Mouse (Mus musculus) forebrain, embryonic 14.5 days (tissue): ENCODE data around the gene Pdcd1lg2. TPM values are rescaled to one million over a fixed set of nuclear protein-coding genes. Genes with fewer than 3 reads are reported as not detected.

Experiments
- ATAC-seq: fragments of 200-750 bp; cut with Nextera tagmentation; 2 replicates; pipeline ENCODE4 v1.8.0; 2017; ENCODE audit warnings: mild to moderate bottlenecking, moderate library complexity
- DNase-seq: peaks from one replicate; pipeline ENCODE4 v3.0.0-alpha.2; 2015; ENCODE audit warnings: low spot score
- H3K27ac ChIP-seq: fragments of 300-500 bp; sonication (generic); 2 replicates; pipeline ENCODE4 v1.5.1; 2014; ENCODE audit warnings: low read depth, mild to moderate bottlenecking, control low read depth, low read length, moderate library complexity
- H3K27me3 ChIP-seq: fragments of 300-500 bp; sonication (generic); replicated peaks from 2 replicates; pipeline ENCODE4 v1.6.1; 2014; ENCODE audit warnings: low read length, control low read depth, mixed read lengths; ENCODE audit not compliant: control insufficient read depth, insufficient read depth
- H3K36me3 ChIP-seq: fragments of 300-500 bp; sonication (generic); 2 replicates; pipeline ENCODE4 v1.6.1; 2014; ENCODE audit warnings: low read length, control low read depth; ENCODE audit not compliant: control insufficient read depth, insufficient read depth
- H3K4me1 ChIP-seq: fragments of 300-500 bp; sonication (generic); 2 replicates; pipeline ENCODE4 v1.6.1; 2014; ENCODE audit warnings: antibody characterized with exemption, low read length, control low read depth; ENCODE audit not compliant: control insufficient read depth, insufficient read depth
- H3K4me2 ChIP-seq: fragments of 300-500 bp; sonication (generic); 2 replicates; pipeline ENCODE4 v1.6.1; 2014; ENCODE audit warnings: mild to moderate bottlenecking, control low read depth, low read length
- H3K4me3 ChIP-seq: fragments of 300-500 bp; sonication (generic); 2 replicates; pipeline ENCODE4 v1.5.1; 2014; ENCODE audit warnings: low read depth, low read length, control low read depth
- H3K9ac ChIP-seq: fragments of 300-500 bp; sonication (generic); 2 replicates; pipeline ENCODE4 v1.6.1; 2014; ENCODE audit warnings: mild to moderate bottlenecking, low read length, control low read depth, moderate library complexity
- H3K9me3 ChIP-seq: fragments of 300-500 bp; sonication (generic); replicated peaks from 2 replicates; pipeline ENCODE4 v1.6.1; 2016; ENCODE audit warnings: low read length, control low read depth, mixed read lengths; ENCODE audit not compliant: control insufficient read depth
- WGBS: fragments of 180-500 bp; shearing (Covaris S2); extraction: QIAGEN DNeasy Blood & Tissue Kit; methylation state at CpG from one replicate; pipeline ENCODE4 v1.1.7; 2014; 5-methylcytosine and 5-hydroxymethylcytosine counted together
- polyA plus RNA-seq: library from polyadenylated mRNA; unstranded; fragments of >200 nt; fragmentation: Nextera tagmentation; extraction: Ambion mirVana; gene quantifications from 2 replicates; pipeline ENCODE4 v1.2.1, GENCODE M21; 2014

The Pdcd1lg2 gene
- not detected in 2 replicates for polyA plus RNA-seq

DNA sequence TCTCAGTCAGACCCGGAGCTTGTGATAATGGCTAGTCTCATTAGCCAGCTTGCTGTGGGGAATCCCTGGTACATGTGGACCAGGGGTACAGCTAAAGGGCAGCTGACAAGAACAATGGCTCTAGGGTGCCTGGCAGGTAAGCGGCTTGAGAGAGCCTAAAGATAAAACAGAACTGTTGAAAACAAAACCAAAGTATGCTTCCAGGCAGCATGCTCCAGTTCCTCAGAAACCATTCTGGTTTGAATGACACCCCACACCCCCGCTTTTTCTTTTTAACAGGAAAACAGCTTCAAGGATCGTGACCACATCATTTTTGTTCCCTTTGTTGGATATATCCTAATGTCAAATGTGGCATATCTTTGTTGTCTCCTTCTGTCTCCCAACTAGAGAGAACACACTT lies at the start of gene Pdcd1lg2:
TSS of gene Pdcd1lg2 (plus strand) at position 301 of the 400 bp plus-strand sequence.
- no peak within 1 kb of the TSS for H3K4me3 ChIP-seq
- ATAC-seq, result no peak
- WGBS, result 76% methylated on average over 4 of the region's 4 CpGs

GRCm38 (mm10) chr19:29361468-29362130 lies 49.1 kb upstream of the Pdcd1lg2 start:
- Histone ChIP-seq H3K4me3 (peak overlapping the region; percentile 47), H3K27ac (no peak overlapping the region; the same call in 1 of the 2 replicates), H3K9me3 (no peaks in the 10 kb centered on the region), H3K4me2 (peak overlapping the region; percentile 62), H3K36me3 (peaks cover 23% of the 10 kb centered on the region; the same call in 1 of the 2 replicates), H3K4me1 (peaks cover 15% of the 10 kb centered on the region), H3K27me3 (no peaks in the 10 kb centered on the region), H3K9ac (peak overlapping the region; percentile 71)
- peak; percentile 97 for DNase-seq
- ATAC-seq, result peak; percentile 100
- 2% methylated on average over 33 of the region's 33 CpGs for WGBS

More for the DNA sequence above, at the start of gene Pdcd1lg2:
- H3K36me3 ChIP-seq, result no peaks in the 10 kb centered on the region
- no peaks in the 10 kb centered on the region; the same call in 1 of the 2 replicates for H3K4me1 ChIP-seq
- H3K9ac ChIP-seq, result no peak within 1 kb of the TSS
- H3K27me3 ChIP-seq, result no peaks in the 10 kb centered on the region
- H3K9me3 ChIP-seq, result no peaks in the 10 kb centered on the region
- no peak within 1 kb of the TSS for H3K27ac ChIP-seq
- DNase-seq, result no peak
- no peak within 1 kb of the TSS for H3K4me2 ChIP-seq

DNA sequence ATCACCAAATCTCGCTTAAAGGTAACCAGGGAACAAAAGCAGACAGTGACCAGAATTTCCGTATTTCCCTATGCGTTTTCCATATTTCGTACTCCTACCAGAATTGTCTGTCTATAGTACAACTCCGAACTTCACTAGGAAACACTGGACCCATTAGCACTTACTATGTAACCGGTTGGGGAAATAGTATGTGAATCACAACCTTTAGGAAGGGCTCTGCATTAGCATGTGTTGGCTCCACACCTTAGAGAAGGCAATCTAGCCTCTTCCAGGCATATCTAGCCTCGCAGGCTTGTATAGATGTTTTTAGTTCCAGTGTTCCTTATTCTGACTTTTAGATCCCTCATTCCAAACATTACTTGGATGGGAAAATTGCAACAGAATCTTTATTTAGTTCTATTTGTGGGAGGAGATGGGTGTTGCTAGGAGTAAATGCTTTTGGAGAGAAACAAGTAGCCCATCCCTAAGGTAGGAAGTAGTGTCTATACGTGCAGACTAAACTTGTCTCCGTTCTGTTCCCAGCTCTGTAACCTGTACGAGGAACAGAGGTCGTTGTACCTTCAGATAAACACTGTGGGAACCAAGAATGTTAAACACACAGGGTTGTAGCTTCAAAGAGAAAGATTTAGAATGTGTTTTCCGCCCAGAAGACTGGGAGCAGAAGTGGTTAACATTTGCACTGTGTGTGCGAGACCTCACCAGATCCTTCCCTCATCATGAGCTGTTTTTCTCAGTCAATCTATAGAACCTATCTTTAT lies 48.4 kb upstream of the Pdcd1lg2 start:
- H3K4me3 ChIP-seq, result peak overlapping the region; percentile 47
- no peak for DNase-seq
- peaks cover 16% of the 10 kb centered on the region; the same call in 1 of the 2 replicates for H3K36me3 ChIP-seq
- H3K4me1 ChIP-seq, result peaks cover 15% of the 10 kb centered on the region
- H3K27ac ChIP-seq, result no peak overlapping the region
- no peaks in the 10 kb centered on the region for H3K9me3 ChIP-seq
- ATAC-seq, result peak; percentile 21; the same call in 1 of the 2 replicates
- peak overlapping the region; percentile 71 for H3K9ac ChIP-seq
- H3K27me3 ChIP-seq, result no peaks in the 10 kb centered on the region
- whole genome bisulfite sequencing, result 48% methylated on average over 13 of the region's 13 CpGs
- peak overlapping the region; percentile 62 for H3K4me2 ChIP-seq

DNA sequence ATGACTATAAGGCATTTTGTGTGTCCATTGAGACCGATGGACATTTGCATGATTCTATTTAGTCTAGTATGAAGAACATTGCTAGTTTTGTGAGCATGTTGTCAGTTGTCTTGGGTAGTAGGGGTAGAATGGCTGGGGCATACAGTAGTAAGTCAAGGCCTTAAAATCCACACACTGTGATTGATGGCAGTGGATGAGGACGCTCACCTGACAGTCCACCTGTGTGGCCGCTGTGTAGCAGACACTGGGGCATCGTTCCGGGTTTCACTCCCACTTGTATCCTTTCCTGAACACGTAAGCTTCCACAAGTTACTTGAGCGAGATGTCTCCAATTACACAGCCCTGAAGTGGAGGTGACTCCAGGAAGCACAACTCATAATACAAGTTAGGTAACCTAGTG lies 47.2 kb upstream of the Pdcd1lg2 start:
- WGBS, result 95% methylated on average over 7 of the region's 7 CpGs
- Histone ChIP-seq H3K4me3 (no peak overlapping the region), H3K9me3 (no peaks in the 10 kb centered on the region), H3K27ac (no peak overlapping the region), H3K27me3 (no peaks in the 10 kb centered on the region), H3K36me3 (peaks cover 7% of the 10 kb centered on the region; the same call in 1 of the 2 replicates), H3K4me2 (no peak overlapping the region), H3K9ac (no peak overlapping the region), H3K4me1 (peaks cover 15% of the 10 kb centered on the region)
- ATAC-seq (no peak), DNase-seq (no peak)

GRCm38 (mm10) chr19:29364076-29364475 lies 46.6 kb upstream of the Pdcd1lg2 start:
- Histone ChIP-seq H3K27me3 (no peaks in the 10 kb centered on the region), H3K4me2 (no peak overlapping the region), H3K4me1 (peaks cover 15% of the 10 kb centered on the region), H3K36me3 (peaks cover 2% of the 10 kb centered on the region; the same call in 1 of the 2 replicates), H3K4me3 (no peak overlapping the region), H3K27ac (no peak overlapping the region), H3K9me3 (no peaks in the 10 kb centered on the region), H3K9ac (no peak overlapping the region)
- DNase-seq, result no peak
- WGBS, result 82% methylated on average over 5 of the region's 5 CpGs
- no peak for ATAC-seq

- Histone ChIP-seq H3K27me3 (no peaks in the 10 kb centered on the region), H3K4me1 (peaks cover 15% of the 10 kb centered on the region), H3K9ac (no peak overlapping the region), H3K36me3 (no peaks in the 10 kb centered on the region), H3K9me3 (no peaks in the 10 kb centered on the region), H3K27ac (no peak overlapping the region), H3K4me3 (no peak overlapping the region), H3K4me2 (no peak overlapping the region)
- DNase-seq, result no peak
- no peak for ATAC-seq
- WGBS, result 24% methylated on average over 3 of the region's 3 CpGs
Measured at GRCm38 (mm10) chr19:29365105-29365504, 45.6 kb upstream of the Pdcd1lg2 start.

DNA sequence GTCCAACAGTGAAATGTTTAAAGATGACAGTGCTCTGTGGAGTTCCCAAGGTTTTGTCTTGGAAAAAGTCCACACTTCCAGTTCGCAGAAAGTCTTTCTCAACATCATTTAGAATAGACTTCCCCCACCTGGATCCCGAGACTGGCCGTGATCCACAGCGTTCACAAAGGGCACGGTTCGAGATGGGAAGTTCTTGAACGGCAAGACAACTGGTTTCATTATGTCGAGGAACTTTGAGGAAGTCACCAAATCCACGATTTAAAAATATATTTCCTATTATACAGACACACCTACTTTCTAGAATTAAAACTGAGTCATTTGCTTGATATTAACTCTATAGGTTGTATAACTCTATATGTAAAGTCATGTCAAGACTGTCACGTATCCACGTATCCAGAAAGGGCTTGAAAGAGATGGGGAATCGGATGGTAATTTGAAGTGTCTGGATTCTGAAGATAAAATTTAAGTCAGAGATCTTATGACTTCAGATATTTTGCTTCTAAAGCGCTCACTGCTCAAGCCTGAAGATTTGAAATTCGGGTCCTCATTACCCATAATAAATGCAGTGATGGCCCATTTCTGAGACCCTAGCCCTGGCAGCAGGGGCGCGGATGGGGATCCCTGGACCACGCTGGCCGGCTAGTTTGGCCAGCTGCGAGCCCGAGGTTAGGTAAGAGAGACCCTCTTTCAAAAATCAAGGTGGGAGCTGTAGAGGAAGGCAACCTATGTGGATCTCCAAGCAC lies 44.3 kb upstream of the Pdcd1lg2 start:
- ATAC-seq (no peak), DNase-seq (no peak)
- Histone ChIP-seq H3K4me3 (peak overlapping the region; percentile 34), H3K27ac (no peak overlapping the region), H3K4me2 (peak overlapping the region; percentile 65), H3K9me3 (no peaks in the 10 kb centered on the region), H3K27me3 (no peaks in the 10 kb centered on the region), H3K4me1 (peaks cover 6% of the 10 kb centered on the region), H3K36me3 (no peaks in the 10 kb centered on the region), H3K9ac (peak overlapping the region; percentile 52)
- WGBS, result 59% methylated on average over 20 of the region's 20 CpGs

DNA sequence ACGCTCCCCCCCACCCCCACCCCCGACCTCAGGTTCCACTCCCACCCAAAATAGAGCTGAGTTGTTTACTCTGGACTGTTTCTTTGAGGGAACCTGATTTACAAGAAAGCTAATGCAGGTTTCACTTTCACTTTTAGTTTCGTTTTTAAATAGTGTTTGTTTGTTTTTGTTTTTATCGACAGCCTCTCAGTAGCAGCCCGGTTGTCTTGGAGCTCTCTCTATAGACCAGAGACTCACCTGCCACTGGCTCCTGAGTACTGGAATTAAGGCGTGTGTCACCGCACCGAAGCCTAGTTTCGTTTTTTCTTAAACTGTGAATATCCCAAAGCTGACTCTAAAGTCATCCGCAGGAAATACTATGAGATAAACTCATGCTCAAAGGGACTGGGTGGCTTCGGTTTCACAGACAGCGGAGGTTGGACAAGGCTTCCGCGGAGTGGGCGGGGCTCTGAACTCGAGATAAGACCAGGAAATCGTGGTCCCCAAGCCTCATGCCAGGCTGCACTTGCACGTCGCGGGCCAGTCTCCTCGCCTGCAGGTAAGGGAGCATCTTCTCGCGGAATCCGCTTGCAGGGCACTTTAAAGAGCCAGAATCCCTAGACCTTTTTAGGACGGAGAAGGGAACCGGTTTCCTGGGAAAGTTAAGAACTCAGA lies 43.6 kb upstream of the Pdcd1lg2 start, which contains the start of the genes Plgrkt and Cd274:
TSS of gene Plgrkt (minus strand) at position 422 of the 654 bp plus-strand sequence.
TSS of gene Cd274 (plus strand) at position 487 of the 654 bp plus-strand sequence.
- H3K9ac ChIP-seq, result peak within 1 kb of the TSS; percentile 52

More for the DNA sequence above, 43.6 kb upstream of the Pdcd1lg2 start, which contains the start of the genes Plgrkt and Cd274:
- peak within 1 kb of the TSS; percentile 34 for H3K4me3 ChIP-seq
- no peaks in the 10 kb centered on the region for H3K9me3 ChIP-seq
- H3K27ac ChIP-seq, result no peak within 1 kb of the TSS
- 3% methylated on average over 26 of the region's 26 CpGs for WGBS
- H3K36me3 ChIP-seq, result no peaks in the 10 kb centered on the region
- ATAC-seq, result peak; percentile 44; the same call in 1 of the 2 replicates
- DNase-seq, result peak; percentile 63
- peak within 1 kb of the TSS; percentile 65 for H3K4me2 ChIP-seq
- H3K4me1 ChIP-seq, result peaks cover 6% of the 10 kb centered on the region
- no peaks in the 10 kb centered on the region for H3K27me3 ChIP-seq
